Mouse (Mus musculus) G1E (cell line): ENCODE results near the gene Ifna7. TPM values are rescaled to one million over a fixed set of nuclear protein-coding genes. Genes with fewer than 3 reads are reported as not detected.
"Not testable (repeated sequence)": the region's sequence is repeated elsewhere in the genome, so short reads cannot be mapped to it uniquely, and the experiment has no call there.

Experiments
- ATAC-seq: 2 replicates; pipeline ENCODE4 v1.8.0; 2016; ENCODE audit warnings: mild to moderate bottlenecking; ENCODE audit not compliant: insufficient number of reproducible peaks, poor library complexity, low FRiP score, severe bottlenecking; ENCODE audit errors: extremely low read depth
- DNase-seq: peaks from one replicate; pipeline ENCODE4 v3.0.0; 2012; ENCODE audit warnings: low spot score
- H3K27me3 ChIP-seq: 2 replicates; pipeline ENCODE4 v1.6.1; 2012; ENCODE audit warnings: mild to moderate bottlenecking, low read length, inconsistent platforms; ENCODE audit not compliant: insufficient read depth
- H3K36me3 ChIP-seq: replicated peaks from 2 replicates; pipeline ENCODE3; 2012; ENCODE audit warnings: mild to moderate bottlenecking, inconsistent platforms
- H3K4me1 ChIP-seq: 2 replicates; pipeline ENCODE4 v1.6.1; 2012; ENCODE audit warnings: low read depth, low read length, inconsistent platforms, mixed read lengths; ENCODE audit not compliant: insufficient read depth
- H3K4me3 ChIP-seq: 2 replicates; pipeline ENCODE4 v1.5.1; 2012; ENCODE audit warnings: low read depth, mild to moderate bottlenecking, inconsistent platforms, low read length, moderate library complexity, mixed read lengths
- H3K9me3 ChIP-seq: replicated peaks from 2 replicates; pipeline ENCODE4 v1.6.1; 2012; ENCODE audit warnings: inconsistent platforms
- CTCF ChIP-seq: IDR thresholded peaks from 2 replicates; pipeline ENCODE4 v1.5.1; 2012; ENCODE audit warnings: low read depth, low read length, inconsistent platforms, mixed read lengths
- GATA1 ChIP-seq: IDR thresholded peaks from 2 replicates; pipeline ENCODE4 v1.6.1; 2012; ENCODE audit warnings: borderline replicate concordance, low read length, inconsistent platforms, mixed read lengths
- GATA2 ChIP-seq: IDR thresholded peaks from 2 replicates; pipeline ENCODE4 v1.6.1; 2012; ENCODE audit warnings: low read depth, low read length, inconsistent platforms, borderline replicate concordance
- POLR2AphosphoS5 ChIP-seq: IDR thresholded peaks from 2 replicates; pipeline ENCODE4 v1.6.1; 2012; ENCODE audit warnings: low read depth, low read length, inconsistent platforms; ENCODE audit not compliant: insufficient replicate concordance
- TAL1 ChIP-seq: conservative IDR thresholded peaks from 2 replicates; pipeline ENCODE4 v1.6.1; 2012; ENCODE audit warnings: low read depth, low read length, inconsistent platforms, mixed read lengths
- polyA plus RNA-seq: library from polyadenylated mRNA; stranded (reverse); fragments of >175 nt; gene quantifications from 2 replicates; pipeline ENCODE4 v1.2.3, GENCODE M21; 2012
- total RNA-seq, 2 experiments: library from RNA; stranded (forward) in 1 of 2; stranded (reverse) in 1 of 2; fragments of 200-1000 nt in 1 of 2; fragments of >200 nt in 1 of 2; fragmentation: Nextera tagmentation in 1 of 2; gene quantifications; 2 replicates each; pipeline ENCODE4 v1.2.3; 2014 to 2017

Gene Ifna7
- total and polyA plus RNA-seq, 3 experiments = not detected

- H3K4me1 ChIP-seq, ATAC-seq, H3K36me3 ChIP-seq, H3K27me3 ChIP-seq, H3K4me3 ChIP-seq, DNase-seq, H3K9me3 ChIP-seq: not testable (repeated sequence)
Measured at GRCm38 (mm10) chr4:88797097-88797496, 18.9 kb upstream of the Ifna7 start, which contains the start of gene Gm13279. Gene Gm13279 (plus strand): TSS chr4:88797397.

- H3K36me3 ChIP-seq, DNase-seq, H3K4me3 ChIP-seq, H3K4me1 ChIP-seq, H3K27me3 ChIP-seq, ATAC-seq, H3K9me3 ChIP-seq: not testable (repeated sequence)
Measured at GRCm38 (mm10) chr4:88799365-88799764, 16.7 kb upstream of the Ifna7 start, which contains the start of gene Gm13285. Gene Gm13285 (plus strand): TSS chr4:88799665.

- H3K4me1 ChIP-seq, H3K36me3 ChIP-seq, H3K9me3 ChIP-seq, DNase-seq, H3K27me3 ChIP-seq, ATAC-seq, H3K4me3 ChIP-seq: not testable (repeated sequence)
Measured at GRCm38 (mm10) chr4:88802954-88803353, 13.1 kb upstream of the Ifna7 start, which contains the start of gene Gm13287. Gene Gm13287 (plus strand): TSS chr4:88803254.

- not testable (repeated sequence) for ATAC-seq, H3K4me3 ChIP-seq
Measured at GRCm38 (mm10) chr4:88805231-88805630, 10.8 kb upstream of the Ifna7 start, which contains the start of gene Gm13288. Gene Gm13288 (plus strand): TSS chr4:88805531.

GRCm38 (mm10) chr4:88805761-88806160 lies 10.3 kb upstream of the Ifna7 start:
- H3K4me1 ChIP-seq, H3K4me3 ChIP-seq: not testable (repeated sequence)

More at GRCm38 (mm10) chr4:88805231-88805630, 10.8 kb upstream of the Ifna7 start, which contains the start of gene Gm13288:
- not testable (repeated sequence) for H3K36me3 ChIP-seq, H3K4me1 ChIP-seq, H3K9me3 ChIP-seq, DNase-seq, H3K27me3 ChIP-seq

GRCm38 (mm10) chr4:88819659-88820058 lies 3.6 kb downstream of the Ifna7 start, which contains the start of gene Ifna11:
Gene Ifna11 (plus strand): TSS chr4:88819959.
- ATAC-seq = no peak
- H3K9me3 ChIP-seq = no peaks in the 10 kb centered on the region
- no peak within 1 kb of the TSS for H3K4me3 ChIP-seq
- DNase-seq = no peak
- H3K4me1 ChIP-seq = no peaks in the 10 kb centered on the region
- TF ChIP-seq GATA2 = no peak
- TF ChIP-seq GATA1 = no peak
- no peaks in the 10 kb centered on the region for H3K27me3 ChIP-seq
- H3K36me3 ChIP-seq = no peaks in the 10 kb centered on the region

More at GRCm38 (mm10) chr4:88805761-88806160, 10.3 kb upstream of the Ifna7 start:
- ATAC-seq, DNase-seq, H3K27me3 ChIP-seq, H3K36me3 ChIP-seq, H3K9me3 ChIP-seq: not testable (repeated sequence)

GRCm38 (mm10) chr4:88822995-88823394 lies 7.0 kb downstream of the Ifna7 start:
- TF ChIP-seq CTCF = no peak
- TF ChIP-seq POLR2AphosphoS5 = no peak
- no peak for TF ChIP-seq GATA1
- TF ChIP-seq TAL1 = no peak
- TF ChIP-seq GATA2 = no peak
- ATAC-seq = no peak

GRCm38 (mm10) chr4:88827116-88827515 lies 11.1 kb downstream of the Ifna7 start, which contains the start of gene Ifna6:
Gene Ifna6 (plus strand): TSS chr4:88827416.
- not testable (repeated sequence) for DNase-seq, H3K4me1 ChIP-seq, H3K4me3 ChIP-seq, H3K27me3 ChIP-seq, H3K36me3 ChIP-seq, ATAC-seq, H3K9me3 ChIP-seq

More at GRCm38 (mm10) chr4:88822995-88823394, 7.0 kb downstream of the Ifna7 start:
- Histone ChIP-seq H3K27me3 (no peaks in the 10 kb centered on the region), H3K4me3 (no peak overlapping the region), H3K36me3 (no peaks in the 10 kb centered on the region), H3K4me1 (no peaks in the 10 kb centered on the region), H3K9me3 (no peaks in the 10 kb centered on the region)
- DNase-seq = no peak
